9 mouse cellular contexts compared by ENCODE assay signal in the genomic region with DNA sequence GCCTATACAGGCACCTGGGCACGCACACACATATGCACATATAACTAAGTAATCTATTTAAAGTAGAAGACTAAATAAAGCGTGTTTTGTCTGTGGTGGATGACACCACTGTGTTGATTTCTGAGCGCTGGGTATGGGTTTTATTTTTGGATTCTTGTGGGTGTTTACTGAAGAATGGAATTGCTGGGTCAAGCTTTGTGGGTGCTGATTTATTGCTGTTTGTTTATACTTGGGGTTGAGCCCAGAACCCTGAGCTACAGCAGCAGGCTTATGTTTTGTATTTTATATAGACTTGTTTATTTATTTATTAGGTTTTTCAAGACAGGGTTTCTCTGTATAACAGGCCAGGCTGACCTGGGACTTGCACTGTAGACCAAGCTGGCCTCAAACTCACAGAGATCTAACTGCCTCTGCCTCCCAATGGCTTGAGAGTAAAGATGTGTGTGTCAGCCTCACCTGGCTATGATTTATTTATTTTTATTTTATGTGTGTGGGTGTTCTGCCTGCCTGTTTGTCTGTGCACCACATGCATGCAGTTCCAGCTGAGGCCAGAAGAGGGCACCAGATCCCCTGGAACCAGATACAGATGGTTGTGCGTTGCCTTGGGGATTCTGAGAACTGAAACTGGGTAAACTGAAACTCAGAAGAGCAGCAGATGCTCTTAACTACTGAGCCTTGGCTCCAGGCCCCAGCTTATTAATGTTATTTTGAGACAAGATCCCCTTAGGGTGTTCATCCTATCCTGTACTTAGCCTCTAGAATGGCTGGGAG. TPM values are rescaled to one million over a fixed set of nuclear protein-coding genes. Genes with fewer than 3 reads are reported as not detected.
A peak's percentile ranks its signal among the peaks of the same experiment; 100 is the strongest.
DNase-seq lines count a peak whose midpoint lies in the region; ATAC-seq and TF ChIP-seq lines count a peak whose summit lies in the region.
"Had no signal": no experiment of that assay in that cellular context is flagged by ENCODE, and none has a peak within 500 bp of the region (broad histone marks: within the 10 kb centered on the region; RNA-seq: fewer than 3 reads in every experiment).

No protein-coding gene starts in this region.

- H3K4me3 ChIP-seq in gastrocnemius, adult 2 months, result no peak overlapping the region
- H3K4me3 ChIP-seq: embryonic facial prominence, embryonic 15.5 days had no signal

- TF ChIP-seq CTCF in gastrocnemius, adult 2 months (IDR thresholded peaks at IDR 0.05), result peak; percentile 91

- peak overlapping the region; percentile 13; the same call in 1 of the 2 replicates for H3K27ac ChIP-seq in gastrocnemius, adult 2 months
- H3K27ac ChIP-seq: embryonic facial prominence, embryonic 15.5 days had no signal

- intact Hi-C loops in gastrocnemius, adult 2 months (cut with DNase I), result loop anchor here (2.0 to 5.0 kb wide), 2 partner anchors 45 to 160 kb away; no protein-coding TSS in a partner anchor

- DNase-seq in gastrocnemius, adult 2 months, result peak; percentile 65
- DNase-seq in gastrocnemius, postnatal 4 days (ENCODE audit: low spot score in 2 of 2), result no peak
- peak; percentile 60 for DNase-seq in urinary bladder, postnatal 14 days (ENCODE audit: low spot score)
- no peak for DNase-seq in urinary bladder, postnatal 25 days (ENCODE audit: low spot score)
- peak; percentile 47 to 49 for DNase-seq in cerebellum, postnatal 36 days
- peak; percentile 27 to 58 for DNase-seq in layer of hippocampus, postnatal 25 days (ENCODE audit: extremely low spot score in 1 of 2, low spot score in 1 of 2)
- DNase-seq in testis, postnatal 14 days (ENCODE audit: low spot score), result peak; percentile 49

- ATAC-seq in monocyte, adult 5-6 weeks (replicated peaks; ENCODE audit: insufficient number of reproducible peaks, low FRiP score, low TSS enrichment, poor library complexity, severe bottlenecking), result peak; percentile 67

RNA-seq across cellular contexts. Expression of gene Gtf2ird2, which starts 3.3 kb away (rescaled TPM):
- 1 to 10 TPM; 6.1 to 6.4 TPM for total RNA-seq in gastrocnemius, adult 2 months (2021)
- total RNA-seq in gastrocnemius, postnatal 4 days (2021), result 10 to 100 TPM in 1 of 2 experiments, 1 to 10 TPM in 1; 9.8 to 10.3 TPM
- total RNA-seq in layer of hippocampus, postnatal 25 days (2021), result 10 to 100 TPM; 14.8 to 15.4 TPM
- total RNA-seq in monocyte, adult 5-6 weeks (2017), result 6.5 to 10.0 TPM (median 8.9 TPM) in 3 replicates

RNA-seq across cellular contexts. Expression of gene Rcc1l, which starts 10.6 kb away (rescaled TPM):
- 10 to 100 TPM; 24.1 to 25.1 TPM for total RNA-seq in gastrocnemius, adult 2 months (2021)
- 10 to 100 TPM; 18.7 to 23.8 TPM for total RNA-seq in gastrocnemius, postnatal 4 days (2021)
- 10 to 100 TPM; 14.0 to 15.7 TPM for total RNA-seq in layer of hippocampus, postnatal 25 days (2021)
- total RNA-seq in monocyte, adult 5-6 weeks (2017), result 2.5 to 6.9 TPM (median 6.3 TPM) in 3 replicates

RNA-seq across cellular contexts. Expression of gene Ncf1, which starts 42.3 kb away (rescaled TPM):
- total RNA-seq in gastrocnemius, adult 2 months (2021), result 1 to 10 TPM; 1.0 to 3.8 TPM
- 1 to 10 TPM; 6.4 to 7.7 TPM for total RNA-seq in gastrocnemius, postnatal 4 days (2021)
- total RNA-seq in layer of hippocampus, postnatal 25 days (2021), result 1 to 10 TPM; 5.5 to 7.8 TPM
- 101 to 207 TPM (median 172 TPM) in 3 replicates for total RNA-seq in monocyte, adult 5-6 weeks (2017)

Comparison
In these comparisons a context has a peak if more than half of its experiments do, and no peak if none do; other contexts are left out.
1. DNase-seq: peak in gastrocnemius, adult 2 months (single experiment), urinary bladder, postnatal 14 days (single experiment), cerebellum, postnatal 36 days (2 of 2), layer of hippocampus, postnatal 25 days (2 of 2) and testis, postnatal 14 days (single experiment); none in gastrocnemius, postnatal 4 days (0 of 2) and urinary bladder, postnatal 25 days (single experiment).
2. RNA of gene Ncf1, which starts 42.3 kb away (total RNA-seq): 101 to 207 TPM in monocyte, adult 5-6 weeks; 5.5 to 7.8 TPM in layer of hippocampus, postnatal 25 days, 6.4 to 7.7 TPM in gastrocnemius, postnatal 4 days and 1.0 to 3.8 TPM in gastrocnemius, adult 2 months; every median in the first group is over 10 times any median in the second.